Mouse (Mus musculus) gastrocnemius, postnatal 4 days (tissue): ENCODE measurements around the gene Lgals9. TPM values are rescaled to one million over a fixed set of nuclear protein-coding genes. Genes with fewer than 3 reads are reported as not detected.

Source experiments
- DNase-seq, 2 experiments: peaks; one replicate each; pipeline ENCODE4 v3.0.0; 2021 to 2022; ENCODE audit warnings: low spot score in 2 of 2, mixed read lengths in 2 of 2
- long read RNA-seq, 2 experiments: library from polyadenylated mRNA; stranded (forward); transcript quantifications; one replicate each; pipeline ENCODE4 v2.0.0; 2021
- total RNA-seq, 2 experiments: library from RNA; stranded (reverse); gene quantifications; 2 replicates each; pipeline ENCODE4 v1.2.3; 2021

The Lgals9 gene
- 10 to 100 TPM; 29.9 to 31.8 TPM for total RNA-seq
- long read RNA-seq, experiment 1, transcript Lgals9-202 (10 exons, 1,520 nt): major isoform, 18 of 27 reads
- long read RNA-seq, experiment 1, partial matches to known transcripts: 5 of 27 reads
- long read RNA-seq, experiment 1, other reads (novel, unspliced or antisense): 3 of 27 reads
- long read RNA-seq, experiment 2, transcript Lgals9-202 (10 exons, 1,520 nt): major isoform, 16 of 27 reads
- long read RNA-seq, experiment 2, partial matches to known transcripts: 9 of 27 reads
- long read RNA-seq, experiment 2, other reads (novel, unspliced or antisense): 2 of 27 reads

- DNase-seq: peak; percentile 35 to 67
Observed at GRCm38 (mm10) chr11:78984483-78985177, at the start of gene Lgals9. Lgals9 (minus strand) TSS chr11:78984946.

- no peak for DNase-seq
Observed at GRCm38 (mm10) chr11:79033636-79034035, 48.9 kb upstream of the Lgals9 start.

- DNase-seq: no peak
Observed at GRCm38 (mm10) chr11:79033021-79033420, 48.3 kb upstream of the Lgals9 start.

- DNase-seq: no peak
Observed at GRCm38 (mm10) chr11:79031452-79031746, 46.7 kb upstream of the Lgals9 start.

- peak; percentile 85 for DNase-seq
Observed at GRCm38 (mm10) chr11:79030570-79031451, 46.1 kb upstream of the Lgals9 start.

- DNase-seq: no peak
Observed at GRCm38 (mm10) chr11:79023751-79024150, 39.0 kb upstream of the Lgals9 start.

- DNase-seq: no peak
Observed at GRCm38 (mm10) chr11:79023342-79023741, 38.6 kb upstream of the Lgals9 start.

GRCm38 (mm10) chr11:79022836-79023235 is 38.1 kb upstream of the Lgals9 start:
- no peak for DNase-seq

- no peak for DNase-seq
Observed at GRCm38 (mm10) chr11:79020535-79021045, 35.8 kb upstream of the Lgals9 start.

- no peak for DNase-seq
Observed at GRCm38 (mm10) chr11:79019839-79020534, 35.2 kb upstream of the Lgals9 start.

- peak in 1 of 2 experiments; percentile 71 for DNase-seq
Observed at GRCm38 (mm10) chr11:79018954-79019704, 34.4 kb upstream of the Lgals9 start.

- DNase-seq: no peak
Observed at GRCm38 (mm10) chr11:79017161-79017606, 32.4 kb upstream of the Lgals9 start.

- DNase-seq: peak in 1 of 2 experiments; percentile 56
Observed at GRCm38 (mm10) chr11:79016236-79016635, 31.5 kb upstream of the Lgals9 start.

GRCm38 (mm10) chr11:79015660-79016215 is 31.0 kb upstream of the Lgals9 start:
- no peak for DNase-seq

- no peak for DNase-seq
Observed at GRCm38 (mm10) chr11:79014602-79015325, 30.0 kb upstream of the Lgals9 start.

- DNase-seq: no peak
Observed at GRCm38 (mm10) chr11:79013806-79014205, 29.1 kb upstream of the Lgals9 start.

- DNase-seq: peak in 1 of 2 experiments; percentile 8
Observed at GRCm38 (mm10) chr11:79013056-79013455, 28.3 kb upstream of the Lgals9 start.

- no peak for DNase-seq
Observed at GRCm38 (mm10) chr11:79012529-79012928, 27.8 kb upstream of the Lgals9 start.

- DNase-seq: peak in 1 of 2 experiments; percentile 9
Observed at GRCm38 (mm10) chr11:79008891-79009290, 24.1 kb upstream of the Lgals9 start.
